Mouse (Mus musculus) intestine, postnatal 0 days (tissue): ENCODE data around the gene Gsto2. TPM values are rescaled to one million over a fixed set of nuclear protein-coding genes. Genes with fewer than 3 reads are reported as not detected.

Experiments used
- ATAC-seq: fragments of 200-750 bp; cut with Nextera tagmentation; 2 replicates; pipeline ENCODE4 v1.8.0; 2017; ENCODE audit warnings: mild to moderate bottlenecking, moderate TSS enrichment, moderate library complexity
- H3K27ac ChIP-seq: fragments of 300-500 bp; sonication (generic); 2 replicates; pipeline ENCODE4 v1.5.1; 2014; ENCODE audit warnings: mild to moderate bottlenecking, low read depth, low read length, moderate library complexity
- H3K27me3 ChIP-seq: fragments of 300-500 bp; sonication (generic); replicated peaks from 2 replicates; pipeline ENCODE4 v1.6.1; 2014; ENCODE audit warnings: low read length, mixed read lengths; ENCODE audit not compliant: control insufficient read depth, insufficient read depth
- H3K36me3 ChIP-seq: fragments of 300-500 bp; sonication (generic); 2 replicates; pipeline ENCODE4 v1.6.1; 2014; ENCODE audit warnings: mild to moderate bottlenecking, moderate library complexity; ENCODE audit not compliant: control insufficient read depth, insufficient read depth
- H3K4me1 ChIP-seq: fragments of 300-500 bp; sonication (generic); replicated peaks from 2 replicates; pipeline ENCODE4 v1.6.1; 2014; ENCODE audit warnings: antibody characterized with exemption, low read length, mixed read lengths; ENCODE audit not compliant: control insufficient read depth, insufficient read depth
- H3K4me2 ChIP-seq: fragments of 300-500 bp; sonication (generic); replicated peaks from 2 replicates; pipeline ENCODE4 v1.6.1; 2014; ENCODE audit warnings: low read depth, mild to moderate bottlenecking, moderate library complexity
- H3K4me3 ChIP-seq: fragments of 300-500 bp; sonication (generic); 2 replicates; pipeline ENCODE4 v1.5.1; 2014; ENCODE audit warnings: low read depth, low read length
- H3K9ac ChIP-seq: fragments of 300-500 bp; sonication (generic); 2 replicates; pipeline ENCODE4 v1.6.1; 2014; ENCODE audit warnings: mild to moderate bottlenecking, low read depth, low read length
- H3K9me3 ChIP-seq: fragments of 300-500 bp; sonication (generic); 2 replicates; pipeline ENCODE4 v1.6.1; 2016; ENCODE audit warnings: mixed run types; ENCODE audit not compliant: control insufficient read depth
- CTCF ChIP-seq: sonication (generic); IDR thresholded peaks from 2 replicates; pipeline ENCODE4 v1.5.1; 2016; ENCODE audit warnings: low read depth, mild to moderate bottlenecking, control low read depth, antibody characterized with exemption, moderate library complexity
- WGBS: fragments of 180-500 bp; shearing (Covaris S2); extraction: QIAGEN DNeasy Blood & Tissue Kit; methylation state at CpG from one replicate; pipeline ENCODE4 v1.1.7; 2014; 5-methylcytosine and 5-hydroxymethylcytosine counted together
- polyA plus RNA-seq: library from polyadenylated mRNA; unstranded; fragments of >200 nt; fragmentation: Nextera tagmentation; extraction: Ambion mirVana; gene quantifications from 2 replicates; pipeline ENCODE4 v1.2.1, GENCODE M21; 2015

The Gsto2 gene
- polyA plus RNA-seq, 1 experiment from 2014 or later, result 0.95 TPM

DNA sequence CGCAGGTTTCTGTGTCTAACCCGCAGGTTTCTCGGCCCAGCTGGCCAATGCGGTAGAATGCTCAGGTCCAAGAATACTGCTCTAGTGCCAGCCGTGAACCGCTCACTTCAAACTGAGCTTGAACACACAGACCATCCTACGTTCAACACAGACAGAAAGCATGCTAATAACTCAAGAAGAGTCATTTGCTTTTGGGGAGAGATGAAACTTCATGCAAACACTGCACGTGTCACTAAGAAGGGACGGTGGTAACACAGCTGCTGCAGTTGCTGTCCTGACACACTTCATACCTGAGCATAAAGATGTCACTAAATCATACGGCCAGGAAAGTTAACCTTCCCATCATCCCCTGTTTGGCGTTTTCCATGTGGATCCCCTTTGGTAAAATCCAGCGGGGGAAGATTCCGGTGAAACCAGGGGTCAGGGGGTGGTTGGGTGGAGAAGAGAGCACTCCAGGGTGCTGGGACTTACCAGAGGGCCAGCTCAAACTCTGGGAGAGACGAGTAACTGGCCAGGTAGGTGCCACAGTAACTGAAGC lies 35.4 kb upstream of the Gsto2 start:
- Histone ChIP-seq H3K4me1 (no peaks in the 10 kb centered on the region), H3K36me3 (no peaks in the 10 kb centered on the region), H3K4me2 (no peak overlapping the region), H3K27ac (no peak overlapping the region), H3K9me3 (no peaks in the 10 kb centered on the region), H3K27me3 (no peaks in the 10 kb centered on the region), H3K4me3 (no peak overlapping the region), H3K9ac (no peak overlapping the region)
- WGBS, result 85% methylated on average over 14 of the region's 14 CpGs
- no peak for TF ChIP-seq CTCF
- no peak for ATAC-seq

DNA sequence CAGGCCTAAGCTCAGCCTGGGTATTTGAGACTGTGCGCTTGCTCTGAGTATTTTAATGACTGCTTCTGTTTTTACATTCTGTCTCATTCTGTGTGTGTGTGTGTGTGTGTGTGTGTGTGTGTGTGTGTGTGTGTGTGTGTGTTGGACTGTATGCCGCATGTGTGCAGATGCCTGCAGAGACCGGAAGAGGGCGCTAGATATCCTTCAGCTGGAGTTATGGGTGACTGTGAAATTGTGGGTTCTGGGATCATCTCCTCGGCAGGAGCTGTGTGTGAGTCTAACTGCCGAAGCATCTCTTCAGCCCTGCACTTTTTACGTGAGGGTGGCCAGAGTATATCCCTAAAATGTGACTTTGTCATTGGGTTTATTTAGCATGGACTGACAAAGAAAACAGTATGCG lies 34.2 kb upstream of the Gsto2 start:
- no peaks in the 10 kb centered on the region for H3K27me3 ChIP-seq
- H3K4me1 ChIP-seq, result no peaks in the 10 kb centered on the region
- WGBS, result 96% methylated on average over 8 of the region's 8 CpGs
- no peak for ATAC-seq
- no peak overlapping the region for H3K27ac ChIP-seq
- no peaks in the 10 kb centered on the region for H3K9me3 ChIP-seq
- H3K36me3 ChIP-seq, result no peaks in the 10 kb centered on the region
- H3K4me2 ChIP-seq, result no peak overlapping the region
- no peak overlapping the region for H3K4me3 ChIP-seq
- TF ChIP-seq CTCF, result no peak
- no peak overlapping the region for H3K9ac ChIP-seq

DNA sequence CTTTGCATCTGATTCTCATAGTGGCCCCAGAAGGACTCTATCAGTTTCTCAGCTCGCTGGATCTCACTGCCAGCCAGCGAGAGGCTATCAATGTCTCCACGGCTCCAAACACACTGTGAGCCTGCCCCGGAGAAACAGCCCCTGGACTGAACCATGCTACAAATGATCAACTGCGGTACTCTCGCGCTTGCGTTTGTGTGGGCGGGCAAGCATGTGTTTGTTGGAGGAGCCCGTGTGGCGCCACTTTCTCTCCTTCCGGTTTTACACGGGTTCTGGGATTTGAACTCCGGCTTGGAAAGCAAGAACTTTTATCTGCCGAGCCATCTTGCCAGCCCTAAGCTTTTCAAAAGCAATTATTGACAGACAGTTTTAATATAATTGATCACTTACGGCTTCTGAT lies 33.0 kb upstream of the Gsto2 start:
- no peaks in the 10 kb centered on the region for H3K36me3 ChIP-seq
- H3K4me1 ChIP-seq, result no peaks in the 10 kb centered on the region
- TF ChIP-seq CTCF, result no peak
- H3K4me2 ChIP-seq, result no peak overlapping the region
- no peaks in the 10 kb centered on the region for H3K9me3 ChIP-seq
- H3K27ac ChIP-seq, result no peak overlapping the region
- ATAC-seq, result no peak
- 79% methylated on average over 16 of the region's 16 CpGs for WGBS
- H3K9ac ChIP-seq, result no peak overlapping the region
- no peak overlapping the region for H3K4me3 ChIP-seq
- H3K27me3 ChIP-seq, result 0 out of 2 replicates have a peak, but pooled peaks cover 5% of the 10 kb centered on the region

DNA sequence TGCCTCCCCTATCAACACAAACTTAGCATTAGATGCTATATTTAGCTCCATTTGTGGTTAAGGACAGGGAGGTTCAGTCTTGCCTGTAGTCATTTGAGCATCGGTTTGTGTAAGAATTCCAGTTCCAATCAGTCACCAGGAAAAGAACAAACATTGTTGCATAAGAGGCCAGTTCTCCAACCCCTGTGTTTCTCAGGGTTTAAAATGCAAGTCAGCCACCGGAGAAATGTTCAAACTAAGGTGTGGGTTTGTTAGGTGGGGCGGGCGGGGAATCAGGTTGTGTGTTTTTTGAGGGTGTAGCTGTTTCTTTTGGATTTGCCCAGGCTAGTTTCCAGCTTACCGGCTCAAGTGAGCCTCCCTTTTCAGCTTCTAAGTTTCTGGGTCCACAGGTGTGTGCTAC lies 30.7 kb upstream of the Gsto2 start:
- H3K4me2 ChIP-seq, result no peak overlapping the region
- no peaks in the 10 kb centered on the region for H3K9me3 ChIP-seq
- H3K9ac ChIP-seq, result no peak overlapping the region
- TF ChIP-seq CTCF, result no peak
- ATAC-seq, result no peak
- no peaks in the 10 kb centered on the region for H3K36me3 ChIP-seq
- H3K4me1 ChIP-seq, result no peaks in the 10 kb centered on the region
- 50% methylated on average over 5 of the region's 5 CpGs for WGBS
- H3K27ac ChIP-seq, result no peak overlapping the region
- H3K27me3 ChIP-seq, result 0 out of 2 replicates have a peak, but pooled peaks cover 12% of the 10 kb centered on the region
- no peak overlapping the region for H3K4me3 ChIP-seq

DNA sequence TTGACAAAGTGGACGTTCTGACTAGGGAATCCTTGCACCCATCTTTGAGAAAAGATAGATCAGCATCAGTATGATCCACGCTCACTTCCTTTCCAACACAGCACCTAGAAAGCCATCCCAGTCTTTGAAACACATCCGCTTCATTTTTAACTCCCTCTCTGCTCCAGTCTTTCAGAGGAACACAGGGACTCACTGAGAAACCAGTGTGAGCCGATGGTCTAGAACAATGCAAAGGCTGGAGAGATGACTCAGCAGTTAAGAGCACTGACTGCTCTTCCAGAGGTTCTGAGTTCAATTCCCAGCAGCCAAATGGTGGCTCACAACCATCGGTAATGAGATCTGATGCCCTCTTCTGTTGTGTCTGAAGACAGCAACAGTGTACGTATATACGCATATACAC lies 29.6 kb upstream of the Gsto2 start:
- no peak overlapping the region for H3K4me2 ChIP-seq
- no peak overlapping the region for H3K27ac ChIP-seq
- H3K36me3 ChIP-seq, result no peaks in the 10 kb centered on the region
- H3K9ac ChIP-seq, result no peak overlapping the region
- no peaks in the 10 kb centered on the region for H3K9me3 ChIP-seq
- no peak for TF ChIP-seq CTCF
- H3K4me1 ChIP-seq, result no peaks in the 10 kb centered on the region
- ATAC-seq, result no peak
- H3K27me3 ChIP-seq, result 0 out of 2 replicates have a peak, but pooled peaks cover 12% of the 10 kb centered on the region
- H3K4me3 ChIP-seq, result no peak overlapping the region
- 88% methylated on average over 7 of the region's 7 CpGs for WGBS

DNA sequence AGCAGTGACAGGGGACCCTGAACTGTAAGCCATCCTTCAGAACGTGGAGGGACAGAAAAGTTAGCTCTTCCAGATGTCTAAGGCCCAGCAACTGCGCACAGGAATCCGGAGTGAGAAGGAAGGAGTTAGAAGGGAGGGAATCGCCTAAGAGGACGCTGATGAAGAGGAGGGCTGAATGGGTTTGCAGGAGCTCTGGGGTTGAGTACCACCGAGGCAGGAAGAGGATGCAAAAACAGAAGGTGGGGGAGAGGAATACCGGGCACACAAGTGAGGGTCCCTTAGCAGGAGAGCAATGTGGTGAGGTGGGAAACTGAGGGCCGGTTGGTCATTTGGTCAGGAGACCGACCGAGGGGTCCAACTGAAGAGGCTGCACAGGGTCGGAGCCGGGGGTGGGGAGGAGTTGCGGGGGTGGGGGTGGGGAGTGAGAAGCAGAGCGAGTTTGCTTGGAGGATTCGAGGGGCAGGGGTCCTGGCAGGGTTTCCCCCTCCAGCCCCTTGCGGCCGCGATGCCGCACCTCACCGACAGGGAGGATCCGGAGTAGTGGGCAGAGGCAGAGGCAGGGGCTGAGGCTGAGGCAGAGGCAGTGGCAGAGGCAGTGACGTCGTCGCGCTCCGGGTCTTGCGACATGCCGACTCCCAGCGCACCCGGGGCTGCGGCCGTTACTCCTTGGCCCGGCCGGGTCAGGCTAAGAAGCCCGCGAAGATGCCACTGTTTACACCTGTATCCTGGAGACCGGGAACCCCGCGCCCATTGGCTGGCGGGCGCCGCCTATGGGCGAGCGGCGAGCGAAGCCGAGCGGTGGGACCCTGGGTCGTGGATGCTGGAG lies 28.4 kb upstream of the Gsto2 start:
- Histone ChIP-seq H3K4me1 (no peaks in the 10 kb centered on the region), H3K9me3 (no peaks in the 10 kb centered on the region), H3K4me2 (peak overlapping the region; percentile 82), H3K4me3 (peak overlapping the region; percentile 42), H3K27me3 (0 out of 2 replicates have a peak, but pooled peaks cover 12% of the 10 kb centered on the region), H3K9ac (no peak overlapping the region), H3K27ac (no peak overlapping the region), H3K36me3 (no peaks in the 10 kb centered on the region)
- 5% methylated on average over 49 of the region's 49 CpGs for WGBS
- TF ChIP-seq CTCF, result peak; percentile 65
- ATAC-seq, result peak; percentile 87
